Mouse (Mus musculus): ENCODE results near the gene Lrp8.
A peak's percentile ranks its signal among the peaks of the same experiment; 100 is the strongest.

Gene Lrp8

GRCm38 (mm10) chr4:107846795-107847194 lies 44.7 kb downstream of the Lrp8 start:
- DNase-seq (ENCODE audit: low spot score): no peak

GRCm38 (mm10) chr4:107848546-107848945 lies 46.5 kb downstream of the Lrp8 start:
- DNase-seq (ENCODE audit: low spot score): no peak

GRCm38 (mm10) chr4:107849621-107850020 lies 47.6 kb downstream of the Lrp8 start:
- DNase-seq (ENCODE audit: low spot score): no peak

- DNase-seq (ENCODE audit: low spot score): no peak
These were observed 48.0 kb downstream of the Lrp8 start for GRCm38 (mm10) chr4:107850091-107850490.

GRCm38 (mm10) chr4:107853333-107853732 lies 51.3 kb downstream of the Lrp8 start:
- DNase-seq (ENCODE audit: low spot score): no peak

- no peak for DNase-seq (ENCODE audit: low spot score)
These were observed 51.8 kb downstream of the Lrp8 start for GRCm38 (mm10) chr4:107853836-107854235.

GRCm38 (mm10) chr4:107856958-107857686 lies 55.1 kb downstream of the Lrp8 start:
- no peak for DNase-seq (ENCODE audit: low spot score)

GRCm38 (mm10) chr4:107858995-107859394 lies 56.9 kb downstream of the Lrp8 start:
- no peak for DNase-seq (ENCODE audit: low spot score)

GRCm38 (mm10) chr4:107864866-107865265 lies 62.8 kb downstream of the Lrp8 start:
- DNase-seq (ENCODE audit: low spot score): no peak

- peak; percentile 90 for DNase-seq (ENCODE audit: low spot score)
These were observed 77.4 kb downstream of the Lrp8 start, which contains the start of gene Magoh for GRCm38 (mm10) chr4:107879254-107880050. Gene Magoh (plus strand): TSS chr4:107879755.

- DNase-seq (ENCODE audit: low spot score): no peak
These were observed 79.6 kb downstream of the Lrp8 start for GRCm38 (mm10) chr4:107881631-107882030.

- DNase-seq (ENCODE audit: low spot score): no peak
These were observed 84.3 kb downstream of the Lrp8 start for GRCm38 (mm10) chr4:107886371-107886770.

- no peak for DNase-seq (ENCODE audit: low spot score)
These were observed 87.3 kb downstream of the Lrp8 start for GRCm38 (mm10) chr4:107889385-107889730.

- peak; percentile 95 for DNase-seq (ENCODE audit: low spot score)
These were observed 87.8 kb downstream of the Lrp8 start, which contains the start of gene 0610037L13Rik for GRCm38 (mm10) chr4:107889731-107890432. Gene 0610037L13Rik (plus strand): TSS chr4:107889813.

GRCm38 (mm10) chr4:107892663-107893062 lies 90.6 kb downstream of the Lrp8 start:
- no peak for DNase-seq (ENCODE audit: low spot score)

GRCm38 (mm10) chr4:107899211-107899927 lies 97.3 kb downstream of the Lrp8 start:
- no peak for DNase-seq (ENCODE audit: low spot score)

GRCm38 (mm10) chr4:107900206-107900605 lies 98.1 kb downstream of the Lrp8 start:
- no peak for DNase-seq (ENCODE audit: low spot score)

- no peak for DNase-seq (ENCODE audit: low spot score)
These were observed 102.2 kb downstream of the Lrp8 start for GRCm38 (mm10) chr4:107904252-107904651.

GRCm38 (mm10) chr4:107906561-107906960 lies 104.5 kb downstream of the Lrp8 start:
- DNase-seq (ENCODE audit: low spot score): no peak

GRCm38 (mm10) chr4:107910020-107910419 lies 108.0 kb downstream of the Lrp8 start:
- DNase-seq (ENCODE audit: low spot score): no peak

- no peak for DNase-seq (ENCODE audit: low spot score)
These were observed 118.3 kb downstream of the Lrp8 start for GRCm38 (mm10) chr4:107920336-107920735.

- DNase-seq (ENCODE audit: low spot score): no peak
These were observed 119.2 kb downstream of the Lrp8 start for GRCm38 (mm10) chr4:107921152-107921695.

Data from ovary, adult 18-20 months (tissue).